Mouse (Mus musculus): ENCODE measurements around the gene Gng7. TPM values are rescaled to one million over a fixed set of nuclear protein-coding genes. Genes with fewer than 3 reads are reported as not detected.

Gng7 gene
- total RNA-seq, 2 experiments from 2014 or later = 0.22 to 0.67 TPM

- intact Hi-C loops (cut with DNase I) = no loop called here
- peak in 1 of 2 experiments; percentile 45 for DNase-seq
These were observed 42.4 kb downstream of the Gng7 start for GRCm38 (mm10) chr10:80972071-80972987.

GRCm38 (mm10) chr10:80971533-80971932, 43.2 kb downstream of the Gng7 start:
- DNase-seq = no peak
- intact Hi-C loops (cut with DNase I) = no loop called here

GRCm38 (mm10) chr10:80970159-80970558, 44.6 kb downstream of the Gng7 start:
- intact Hi-C loops (cut with DNase I) = no loop called here
- no peak for DNase-seq

- no peak for DNase-seq
- intact Hi-C loops (cut with DNase I) = no loop called here
These were observed 45.4 kb downstream of the Gng7 start for GRCm38 (mm10) chr10:80969298-80969697.

- no peak for DNase-seq
- intact Hi-C loops (cut with DNase I) = no loop called here
These were observed 46.6 kb downstream of the Gng7 start for GRCm38 (mm10) chr10:80968106-80968505.

- intact Hi-C loops (cut with DNase I) = no loop called here
These were observed 47.6 kb downstream of the Gng7 start for GRCm38 (mm10) chr10:80967101-80967656.

GRCm38 (mm10) chr10:80966296-80966695, 48.4 kb downstream of the Gng7 start:
- intact Hi-C loops (cut with DNase I) = no loop called here

More at GRCm38 (mm10) chr10:80967101-80967656, 47.6 kb downstream of the Gng7 start:
- no peak for DNase-seq

GRCm38 (mm10) chr10:80963031-80963975, 51.4 kb downstream of the Gng7 start:
- intact Hi-C loops (cut with DNase I) = no loop called here
- DNase-seq = peak in 1 of 2 experiments; percentile 39

More at GRCm38 (mm10) chr10:80966296-80966695, 48.4 kb downstream of the Gng7 start:
- no peak for DNase-seq

- intact Hi-C loops (cut with DNase I) = no loop called here
- DNase-seq = no peak
These were observed 52.2 kb downstream of the Gng7 start for GRCm38 (mm10) chr10:80962585-80962984.

GRCm38 (mm10) chr10:80962051-80962472, 52.7 kb downstream of the Gng7 start:
- peak in 1 of 2 experiments; percentile 45 for DNase-seq
- intact Hi-C loops (cut with DNase I) = no loop called here

GRCm38 (mm10) chr10:80960551-80961508, 53.9 kb downstream of the Gng7 start:
- intact Hi-C loops (cut with DNase I) = loop anchor here (2.0 kb wide), 1 partner anchor 30 kb away; no protein-coding TSS in a partner anchor
- DNase-seq = peak; percentile 43 to 60

- intact Hi-C loops (cut with DNase I) = no loop called here
- no peak for DNase-seq
These were observed 55.6 kb downstream of the Gng7 start for GRCm38 (mm10) chr10:80958979-80959637.

- intact Hi-C loops (cut with DNase I) = no loop called here
These were observed 57.0 kb downstream of the Gng7 start for GRCm38 (mm10) chr10:80957791-80958190.

GRCm38 (mm10) chr10:80956901-80957300, 57.8 kb downstream of the Gng7 start:
- DNase-seq = no peak
- intact Hi-C loops (cut with DNase I) = no loop called here

More at GRCm38 (mm10) chr10:80957791-80958190, 57.0 kb downstream of the Gng7 start:
- no peak for DNase-seq

GRCm38 (mm10) chr10:80956385-80956784, 58.4 kb downstream of the Gng7 start:
- DNase-seq = no peak
- intact Hi-C loops (cut with DNase I) = no loop called here

- intact Hi-C loops (cut with DNase I) = loop anchor here (1.0 kb wide), 1 partner anchor 25 kb away; the partner anchor contains the start of gene Gadd45b
- DNase-seq = peak; percentile 66 to 69
These were observed 59.2 kb downstream of the Gng7 start for GRCm38 (mm10) chr10:80955536-80955935.

GRCm38 (mm10) chr10:80954843-80955242, 59.9 kb downstream of the Gng7 start:
- intact Hi-C loops (cut with DNase I) = loop anchor here (1.0 kb wide), 1 partner anchor 25 kb away; the partner anchor contains the start of gene Gadd45b
- peak in 1 of 2 experiments; percentile 41 for DNase-seq

- DNase-seq = no peak
- intact Hi-C loops (cut with DNase I) = no loop called here
These were observed 60.3 kb downstream of the Gng7 start for GRCm38 (mm10) chr10:80954415-80954814.

- no peak for DNase-seq
- intact Hi-C loops (cut with DNase I) = no loop called here
These were observed 62.3 kb downstream of the Gng7 start for GRCm38 (mm10) chr10:80952449-80952848.
